Mouse (Mus musculus): ENCODE results near the gene Gstp3.

- no peak for TF ChIP-seq CTCF (IDR thresholded peaks at IDR 0.05; ENCODE audit: control insufficient read depth, insufficient read depth, low read length)
- no peak for TF ChIP-seq POLR2A (IDR thresholded peaks at IDR 0.05; ENCODE audit: borderline replicate concordance, control insufficient read depth, low read depth, low read length)
Observed at GRCm38 (mm10) chr19:4097441-4097825, 38.1 kb upstream of the Gstp3 start.
